Mouse (Mus musculus) cerebellum, adult 2 months (tissue): ENCODE results near the gene Cers2.

Source experiments
- CTCF ChIP-seq: fragments of 200-500 bp; IDR thresholded peaks from 2 replicates; pipeline ENCODE4 v1.5.1; 2011; ENCODE audit warnings: low read depth, mild to moderate bottlenecking, control low read depth, low read length, moderate library complexity, borderline replicate concordance; ENCODE audit not compliant: insufficient read depth
- POLR2A ChIP-seq: fragments of 200-500 bp; IDR thresholded peaks from 2 replicates; pipeline ENCODE4 v1.6.1; 2011; ENCODE audit warnings: low read length, control low read depth, borderline replicate concordance; ENCODE audit not compliant: insufficient read depth

DNA sequence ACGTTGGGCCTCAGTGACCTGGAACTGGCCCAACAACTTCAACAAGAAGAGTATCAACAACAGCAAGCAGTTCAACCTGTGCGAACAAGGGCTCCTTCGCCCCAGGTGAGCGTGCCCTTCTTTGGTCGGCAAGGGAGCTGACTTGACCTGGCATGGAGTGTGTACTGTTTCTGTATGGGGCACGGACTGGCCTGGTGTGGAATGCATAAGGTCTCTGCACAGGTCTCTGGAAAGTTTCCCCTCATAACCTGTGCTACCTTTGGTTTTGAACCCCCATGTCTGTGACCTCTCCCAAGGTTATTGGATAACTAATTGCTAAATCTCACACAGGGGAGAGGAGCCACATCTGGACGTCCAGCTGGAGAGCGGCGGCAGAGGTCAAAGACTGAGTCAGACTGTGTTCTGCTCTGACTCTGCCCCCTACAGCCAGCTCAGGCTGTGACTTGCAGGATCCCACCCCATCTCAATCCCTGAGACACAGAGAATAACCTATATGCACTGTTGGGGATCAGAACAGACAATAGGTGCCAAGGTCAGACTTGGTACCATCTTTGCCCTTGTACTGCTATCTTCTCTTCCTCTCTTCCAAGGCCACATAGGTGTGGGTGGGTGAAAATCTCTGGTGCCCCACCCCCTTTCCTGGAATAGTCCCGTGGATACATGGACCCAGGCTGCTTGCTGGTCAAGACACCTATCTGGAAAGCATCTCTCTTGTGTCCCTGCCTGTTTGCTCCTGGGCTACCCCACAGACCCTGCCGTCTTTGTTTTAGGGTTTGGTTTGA lies 19.1 kb upstream of the Cers2 start:
- TF ChIP-seq CTCF (no peak), POLR2A (no peak)
